Mouse (Mus musculus) limb, embryonic 14.5 days (tissue): ENCODE data around the gene Syne1. TPM values are rescaled to one million over a fixed set of nuclear protein-coding genes. Genes with fewer than 3 reads are reported as not detected.

Source experiments
- ATAC-seq: fragments of 200-750 bp; cut with Nextera tagmentation; 2 replicates; pipeline ENCODE4 v1.8.0; 2017; ENCODE audit warnings: low read depth, moderate number of reproducible peaks, moderate TSS enrichment; ENCODE audit not compliant: low FRiP score
- DNase-seq: peaks from one replicate; pipeline ENCODE4 v3.0.0-alpha.2; 2015; ENCODE audit warnings: low spot score
- H3K27ac ChIP-seq: fragments of 300-500 bp; sonication (generic); replicated peaks from 2 replicates; pipeline ENCODE4 v1.5.1; 2014; ENCODE audit warnings: low read depth, mild to moderate bottlenecking, low read length, moderate library complexity, mixed read lengths
- H3K27me3 ChIP-seq: fragments of 300-500 bp; sonication (generic); 2 replicates; pipeline ENCODE4 v1.6.1; 2014; ENCODE audit warnings: low read length, mixed read lengths; ENCODE audit not compliant: control insufficient read depth, insufficient read depth
- H3K36me3 ChIP-seq: fragments of 300-500 bp; sonication (generic); 2 replicates; pipeline ENCODE4 v1.6.1; 2014; ENCODE audit warnings: mild to moderate bottlenecking, low read length, moderate library complexity, mixed read lengths; ENCODE audit not compliant: control insufficient read depth, insufficient read depth
- H3K4me1 ChIP-seq: fragments of 300-500 bp; sonication (generic); 2 replicates; pipeline ENCODE4 v1.6.1; 2014; ENCODE audit warnings: antibody characterized with exemption, low read length, mixed read lengths; ENCODE audit not compliant: control insufficient read depth, insufficient read depth
- H3K4me2 ChIP-seq: fragments of 300-500 bp; sonication (generic); replicated peaks from 2 replicates; pipeline ENCODE4 v1.6.1; 2014; ENCODE audit warnings: low read depth, mild to moderate bottlenecking, low read length, moderate library complexity; ENCODE audit not compliant: severe bottlenecking
- H3K4me3 ChIP-seq: fragments of 300-500 bp; sonication (generic); replicated peaks from 2 replicates; pipeline ENCODE4 v1.5.1; 2014; ENCODE audit warnings: low read length
- H3K9ac ChIP-seq: fragments of 300-500 bp; sonication (generic); 2 replicates; pipeline ENCODE4 v1.6.1; 2014; ENCODE audit warnings: mild to moderate bottlenecking, low read depth, low read length, moderate library complexity; ENCODE audit not compliant: severe bottlenecking
- H3K9me3 ChIP-seq: fragments of 300-500 bp; sonication (generic); 2 replicates; pipeline ENCODE4 v1.6.1; 2016; ENCODE audit warnings: low read length; ENCODE audit not compliant: control insufficient read depth
- POLR2A ChIP-seq: fragments of 200-500 bp; IDR thresholded peaks from 2 replicates; pipeline ENCODE4 v1.8.0; 2012; ENCODE audit warnings: inconsistent platforms, mild to moderate bottlenecking, moderate library complexity, borderline replicate concordance; ENCODE audit not compliant: insufficient read depth, insufficient read length; ENCODE audit errors: extremely low read depth
- WGBS: fragments of 180-500 bp; shearing (Covaris S2); extraction: QIAGEN DNeasy Blood & Tissue Kit; methylation state at CpG from one replicate; pipeline ENCODE4 v1.1.7; 2014; 5-methylcytosine and 5-hydroxymethylcytosine counted together
- polyA plus RNA-seq, 2 experiments: library from polyadenylated mRNA; depleted of rRNA in 1 of 2; stranded (reverse) in 1 of 2; unstranded in 1 of 2; fragments of >200 nt; fragmentation: Nextera tagmentation in 1 of 2; extraction: Ambion mirVana in 1 of 2; gene quantifications; 2 replicates each; pipeline versions ENCODE4 v1.2.1 to v1.2.3; 2012 to 2014

Gene Syne1
- polyA plus RNA-seq, 2 experiments = 11.0 to 11.3 TPM

GRCm38 (mm10) chr10:5056940-5057339 is 494.3 kb downstream of the Syne1 start:
- TF ChIP-seq POLR2A = no peak
- DNase-seq = no peak
- H3K27me3 ChIP-seq = no peaks in the 10 kb centered on the region
- no peak overlapping the region for H3K4me3 ChIP-seq
- no peak overlapping the region for H3K4me2 ChIP-seq
- H3K27ac ChIP-seq = no peak overlapping the region
- 80% methylated on average over 3 of the region's 3 CpGs for WGBS
- H3K9me3 ChIP-seq = no peaks in the 10 kb centered on the region
- H3K4me1 ChIP-seq = no peaks in the 10 kb centered on the region
- ATAC-seq = no peak
- no peak overlapping the region for H3K9ac ChIP-seq
- peaks cover 3% of the 10 kb centered on the region; the same call in 1 of the 2 replicates for H3K36me3 ChIP-seq

DNA sequence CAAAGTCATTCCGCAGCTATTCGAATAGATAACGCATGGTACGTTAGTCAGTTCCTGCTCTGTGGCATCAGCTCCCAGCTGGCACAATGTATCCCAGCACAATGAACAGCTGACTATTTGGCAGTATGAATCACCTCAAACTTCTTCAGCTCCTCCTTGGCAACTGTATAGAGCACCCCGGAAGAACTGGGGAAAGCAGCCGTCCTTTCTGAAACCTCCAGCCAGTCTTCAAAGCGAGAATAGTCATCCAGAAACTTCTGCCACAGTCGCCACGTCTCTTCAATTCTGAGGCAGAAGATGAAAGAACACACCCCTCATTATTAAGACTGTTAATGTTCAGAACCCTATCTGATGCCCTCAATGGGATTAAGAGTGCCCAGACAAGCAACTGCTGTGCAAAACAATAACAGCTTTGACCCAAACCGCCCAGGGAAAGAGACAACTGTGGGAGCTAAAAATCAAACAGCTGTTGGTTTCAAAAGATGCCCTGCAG is 495.0 kb downstream of the Syne1 start:
- 86% methylated on average over 10 of the region's 10 CpGs for WGBS
- no peak overlapping the region for H3K27ac ChIP-seq
- H3K27me3 ChIP-seq = no peaks in the 10 kb centered on the region
- DNase-seq = no peak
- no peak overlapping the region for H3K4me3 ChIP-seq
- no peaks in the 10 kb centered on the region for H3K9me3 ChIP-seq
- H3K4me2 ChIP-seq = no peak overlapping the region
- H3K9ac ChIP-seq = no peak overlapping the region
- TF ChIP-seq POLR2A = no peak
- H3K36me3 ChIP-seq = peaks cover 3% of the 10 kb centered on the region; the same call in 1 of the 2 replicates
- no peaks in the 10 kb centered on the region for H3K4me1 ChIP-seq
- peak; percentile 23; the same call in 1 of the 2 replicates for ATAC-seq

DNA sequence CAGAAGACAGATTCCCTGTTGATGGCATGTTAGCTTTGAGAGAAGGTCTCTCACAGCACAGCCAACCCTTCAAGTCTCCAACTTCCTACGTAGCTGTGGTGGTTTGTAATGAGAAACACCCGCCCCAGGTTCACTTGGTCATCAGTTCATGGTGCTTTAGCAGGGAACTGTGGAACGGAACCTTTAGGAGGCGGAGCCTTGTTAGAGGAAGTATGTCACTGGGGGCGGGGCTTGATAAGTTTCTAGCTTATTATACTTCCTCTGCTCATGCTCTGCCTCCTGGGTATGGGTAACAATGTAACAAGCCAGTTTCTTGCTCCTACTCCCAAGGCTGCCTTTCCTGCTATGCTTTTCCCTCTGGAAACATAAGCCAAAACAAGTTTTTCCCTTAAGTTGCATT is 505.6 kb downstream of the Syne1 start:
- no peak for DNase-seq
- Histone ChIP-seq H3K36me3 (peaks cover 20% of the 10 kb centered on the region), H3K4me2 (no peak overlapping the region), H3K9ac (no peak overlapping the region), H3K9me3 (no peaks in the 10 kb centered on the region), H3K27me3 (no peaks in the 10 kb centered on the region), H3K4me1 (peaks cover 5% of the 10 kb centered on the region; the same call in 1 of the 2 replicates), H3K4me3 (no peak overlapping the region), H3K27ac (no peak overlapping the region)
- no peak for TF ChIP-seq POLR2A
- 83% methylated on average over 5 of the region's 5 CpGs for WGBS
- ATAC-seq = no peak; the same call in 1 of the 2 replicates

DNA sequence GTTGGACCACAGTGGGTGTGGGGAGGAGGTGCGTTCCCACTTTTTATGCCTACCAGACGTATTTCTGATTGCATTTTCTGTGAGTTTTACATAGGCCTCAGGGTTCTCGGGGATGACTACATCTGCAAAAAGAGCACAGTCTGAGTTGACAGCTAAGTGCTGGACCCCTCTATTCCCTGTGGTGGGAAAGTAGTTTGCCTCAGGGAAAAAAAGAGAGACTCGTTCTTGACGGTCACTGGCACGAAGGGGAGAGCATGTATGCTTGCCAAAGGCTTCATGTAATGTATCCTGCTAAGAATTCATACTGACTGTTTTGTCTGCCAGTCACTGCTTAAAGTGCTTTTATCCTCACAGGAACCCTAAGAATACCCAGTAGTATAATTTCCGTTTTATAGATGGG is 506.1 kb downstream of the Syne1 start:
- H3K4me1 ChIP-seq = peaks cover 5% of the 10 kb centered on the region; the same call in 1 of the 2 replicates
- H3K27me3 ChIP-seq = no peaks in the 10 kb centered on the region
- no peak for DNase-seq
- no peak overlapping the region for H3K9ac ChIP-seq
- no peaks in the 10 kb centered on the region for H3K9me3 ChIP-seq
- H3K4me3 ChIP-seq = no peak overlapping the region
- 53% methylated on average over 7 of the region's 7 CpGs for WGBS
- H3K4me2 ChIP-seq = no peak overlapping the region
- no peak overlapping the region for H3K27ac ChIP-seq
- H3K36me3 ChIP-seq = peaks cover 25% of the 10 kb centered on the region
- no peak for ATAC-seq
- no peak for TF ChIP-seq POLR2A

- no peaks in the 10 kb centered on the region for H3K9me3 ChIP-seq
- ATAC-seq (no peak), DNase-seq (no peak)
- TF ChIP-seq POLR2A = no peak
- no peak overlapping the region for H3K9ac ChIP-seq
- H3K4me2 ChIP-seq = no peak overlapping the region
- H3K36me3 ChIP-seq = peaks cover 29% of the 10 kb centered on the region
- peaks cover 5% of the 10 kb centered on the region; the same call in 1 of the 2 replicates for H3K4me1 ChIP-seq
- no peak overlapping the region for H3K27ac ChIP-seq
- 87% methylated on average over 8 of the region's 8 CpGs for WGBS
- H3K4me3 ChIP-seq = no peak overlapping the region
- no peaks in the 10 kb centered on the region for H3K27me3 ChIP-seq
These were observed 506.8 kb downstream of the Syne1 start for GRCm38 (mm10) chr10:5044481-5044880.

- no peak for TF ChIP-seq POLR2A
- no peak for ATAC-seq
- H3K9ac ChIP-seq = no peak overlapping the region
These were observed 510.0 kb downstream of the Syne1 start for GRCm38 (mm10) chr10:5041254-5041653.

More at GRCm38 (mm10) chr10:5041254-5041653, 510.0 kb downstream of the Syne1 start:
- Histone ChIP-seq H3K9me3 (no peaks in the 10 kb centered on the region), H3K27ac (no peak overlapping the region), H3K4me3 (no peak overlapping the region), H3K4me2 (no peak overlapping the region), H3K27me3 (no peaks in the 10 kb centered on the region), H3K36me3 (peaks cover 22% of the 10 kb centered on the region), H3K4me1 (peaks cover 5% of the 10 kb centered on the region; the same call in 1 of the 2 replicates)
- WGBS = 65% methylated on average over 8 of the region's 8 CpGs
- no peak for DNase-seq
